Mouse (Mus musculus): ENCODE results near the gene Sik1. TPM values are rescaled to one million over a fixed set of nuclear protein-coding genes. Genes with fewer than 3 reads are reported as not detected.
A peak's percentile ranks its signal among the peaks of the same experiment; 100 is the strongest.

The Sik1 gene
- total RNA-seq, 2 experiments from 2014 or later: 18.1 to 18.6 TPM

- DNase-seq: no peak
- intact Hi-C loops (cut with DNase I; ENCODE audit: low total_unique reads): loop anchor here (5.0 to 10.0 kb wide), 3 partner anchors 78 to 172 kb away; no protein-coding TSS in a partner anchor
These were observed 3.8 kb upstream of the Sik1 start for GRCm38 (mm10) chr17:31859367-31859766.

DNA sequence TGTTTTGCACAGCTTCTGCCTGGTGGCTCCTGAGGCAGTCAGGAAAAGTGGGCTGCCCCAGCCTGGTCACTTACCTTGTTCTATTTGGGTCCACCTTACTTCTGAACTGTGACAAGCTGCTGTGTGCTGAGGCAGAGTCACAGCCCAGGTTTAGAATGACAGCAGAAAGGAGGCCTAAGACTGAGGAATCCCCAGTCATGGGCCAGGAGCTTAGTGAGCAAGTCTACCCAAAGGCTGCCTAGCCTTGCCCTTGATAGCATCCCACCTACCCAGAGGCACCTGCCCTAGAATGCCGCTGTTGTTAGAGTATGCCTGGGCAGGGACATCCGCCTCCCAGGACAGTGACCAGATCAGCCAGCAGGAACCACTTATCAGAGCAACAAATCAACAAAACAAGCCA, 3.2 kb upstream of the Sik1 start:
- no peak for DNase-seq
- intact Hi-C loops (cut with DNase I; ENCODE audit: low total_unique reads): loop anchor here (5.0 to 10.0 kb wide), 3 partner anchors 79 to 171 kb away; no protein-coding TSS in a partner anchor

GRCm38 (mm10) chr17:31857903-31858426, 2.4 kb upstream of the Sik1 start:
- intact Hi-C loops (cut with DNase I; ENCODE audit: low total_unique reads): loop anchor here (5.0 to 10.0 kb wide), 3 partner anchors 79 to 171 kb away; no protein-coding TSS in a partner anchor
- DNase-seq: no peak

DNA sequence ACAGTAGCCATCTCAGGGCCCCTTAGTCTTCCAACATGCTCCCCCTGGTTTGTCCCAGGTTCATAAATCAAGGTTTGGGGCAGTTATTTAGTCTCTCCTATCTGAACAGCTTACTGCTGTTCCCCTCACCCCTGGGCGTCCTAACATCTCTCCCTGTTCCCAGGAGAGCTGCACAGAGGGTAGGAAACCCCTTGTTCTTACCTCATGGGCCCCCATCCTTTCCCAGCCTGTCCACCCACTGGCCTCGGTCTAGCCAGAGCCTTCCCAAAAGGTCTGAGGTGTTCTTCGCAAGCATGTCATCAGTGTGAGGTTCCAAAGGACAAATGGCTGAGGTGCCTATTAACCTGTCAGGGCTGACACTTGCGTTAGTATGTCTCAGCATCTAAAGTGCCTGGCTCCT, 1.6 kb upstream of the Sik1 start:
- intact Hi-C loops (cut with DNase I; ENCODE audit: low total_unique reads): loop anchor here (5.0 to 10.0 kb wide), 3 partner anchors 80 to 170 kb away; no protein-coding TSS in a partner anchor
- no peak for DNase-seq

DNA sequence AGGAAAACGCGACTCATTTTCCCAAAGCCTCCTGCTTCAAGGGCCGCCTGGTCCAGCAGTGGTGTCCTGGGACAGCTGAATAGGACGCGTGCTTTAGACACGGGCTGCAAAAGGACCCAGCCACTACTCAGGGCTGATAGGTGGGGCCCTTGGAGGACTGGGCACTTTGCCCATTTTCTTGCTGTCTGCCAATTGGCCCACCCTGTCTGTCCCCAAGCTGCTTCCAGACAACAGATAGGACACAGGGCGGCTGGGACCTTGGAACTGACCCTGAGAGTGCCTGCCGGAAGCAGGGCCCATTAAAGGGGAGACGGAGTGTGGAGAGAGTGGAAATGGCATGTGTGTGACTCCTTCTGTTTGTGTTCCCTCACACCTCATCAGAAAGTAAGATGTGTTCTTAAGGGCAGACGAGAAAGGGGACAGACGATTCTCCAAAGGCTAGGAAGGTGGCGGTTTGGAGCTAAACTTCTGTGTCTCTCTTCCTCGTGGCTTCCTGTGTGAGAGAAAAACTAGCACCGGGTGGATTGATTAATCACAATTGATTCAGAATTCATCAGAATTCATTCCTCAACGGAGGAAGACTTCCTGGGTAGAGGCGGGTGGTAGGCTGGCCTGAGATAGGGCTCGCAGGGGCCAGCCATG, 1.0 kb upstream of the Sik1 start:
- intact Hi-C loops (cut with DNase I; ENCODE audit: low total_unique reads): loop anchor here (5.0 to 10.0 kb wide), 3 partner anchors 81 to 169 kb away; no protein-coding TSS in a partner anchor
- peak; percentile 76 for DNase-seq

DNA sequence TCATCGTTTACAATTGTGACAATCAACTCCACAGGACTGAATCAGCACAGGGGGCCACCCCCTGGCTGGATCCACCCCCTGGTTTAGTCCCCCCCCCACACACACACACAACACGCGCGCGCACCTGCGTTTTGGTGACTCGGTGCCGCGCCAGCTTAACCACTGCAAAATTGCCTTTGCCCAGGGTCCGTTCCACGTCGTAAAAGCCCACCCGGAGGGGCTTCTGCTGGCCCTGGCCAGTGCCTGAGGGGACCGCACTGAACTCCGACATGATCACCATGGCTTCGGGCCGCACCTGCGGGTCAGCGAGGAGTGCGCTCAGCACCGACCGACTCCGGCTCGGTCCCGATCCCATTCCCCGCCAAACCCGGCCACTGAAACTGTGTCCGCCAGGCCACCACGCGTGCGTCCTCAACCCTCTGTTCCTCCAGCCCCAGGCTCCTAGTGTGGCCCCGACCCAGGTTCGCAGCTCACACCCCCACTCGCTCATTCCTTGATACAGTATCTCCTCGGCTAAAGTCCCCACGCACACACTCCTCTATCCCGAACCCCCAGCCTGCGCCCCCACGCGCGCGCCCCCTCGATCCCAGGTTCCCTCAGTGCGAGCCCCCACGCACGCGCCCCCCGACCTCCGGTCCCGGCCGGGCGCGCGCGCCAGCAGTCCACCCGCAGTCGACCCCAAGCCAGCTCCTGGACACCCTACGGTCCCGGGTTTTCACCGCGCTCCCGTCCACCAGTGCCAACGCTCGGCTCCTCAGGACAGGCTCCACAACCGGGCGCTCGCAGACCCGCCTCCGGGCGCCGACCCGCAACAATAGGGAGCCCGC, 621 bp downstream of the Sik1 start:
- DNase-seq: peak; percentile 62
- intact Hi-C loops (cut with DNase I; ENCODE audit: low total_unique reads): loop anchor here (5.0 to 10.0 kb wide), 3 partner anchors 82 to 170 kb away; no protein-coding TSS in a partner anchor

GRCm38 (mm10) chr17:31853448-31854188, 2.0 kb downstream of the Sik1 start:
- intact Hi-C loops (cut with DNase I; ENCODE audit: low total_unique reads): loop anchor here (10.0 kb wide), 1 partner anchor 171 kb away; no protein-coding TSS in a partner anchor

GRCm38 (mm10) chr17:31852782-31853447, 2.7 kb downstream of the Sik1 start:
- intact Hi-C loops (cut with DNase I; ENCODE audit: low total_unique reads): loop anchor here (10.0 kb wide), 1 partner anchor 172 kb away; no protein-coding TSS in a partner anchor
- DNase-seq: no peak

More at GRCm38 (mm10) chr17:31853448-31854188, 2.0 kb downstream of the Sik1 start:
- DNase-seq: no peak

DNA sequence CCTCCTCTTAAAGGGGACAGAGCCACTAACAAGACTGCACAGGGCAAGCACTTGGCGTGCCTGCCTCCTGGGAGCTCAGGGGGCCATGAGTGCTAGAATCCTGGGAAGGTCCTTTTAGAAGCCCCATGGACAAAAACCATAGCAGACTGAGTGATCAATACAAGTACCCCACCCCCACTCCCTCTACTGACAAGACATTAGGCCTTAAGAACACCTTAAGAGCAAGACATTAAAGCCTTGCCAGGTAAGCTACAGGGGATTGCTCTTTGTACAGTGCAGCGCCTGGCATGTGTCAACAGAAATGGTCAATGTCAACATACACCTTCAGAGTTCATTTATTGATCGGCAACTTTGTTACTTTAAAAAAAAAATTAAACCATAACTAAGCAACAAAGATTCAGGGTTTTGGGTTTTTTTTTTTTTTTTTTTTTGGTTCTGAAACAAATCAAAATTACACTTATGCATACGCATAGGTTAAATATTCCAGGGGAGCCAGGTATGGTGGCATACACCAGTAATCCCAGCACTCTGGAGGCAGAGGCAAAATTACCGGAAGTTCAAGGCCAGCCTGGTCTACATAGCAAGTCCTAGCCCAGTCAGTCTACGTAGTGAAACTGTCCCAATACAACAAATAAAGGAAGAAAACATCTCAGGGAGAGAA, 3.7 kb downstream of the Sik1 start:
- intact Hi-C loops (cut with DNase I; ENCODE audit: low total_unique reads): loop anchor here (10.0 kb wide), 1 partner anchor 173 kb away; no protein-coding TSS in a partner anchor
- no peak for DNase-seq

DNA sequence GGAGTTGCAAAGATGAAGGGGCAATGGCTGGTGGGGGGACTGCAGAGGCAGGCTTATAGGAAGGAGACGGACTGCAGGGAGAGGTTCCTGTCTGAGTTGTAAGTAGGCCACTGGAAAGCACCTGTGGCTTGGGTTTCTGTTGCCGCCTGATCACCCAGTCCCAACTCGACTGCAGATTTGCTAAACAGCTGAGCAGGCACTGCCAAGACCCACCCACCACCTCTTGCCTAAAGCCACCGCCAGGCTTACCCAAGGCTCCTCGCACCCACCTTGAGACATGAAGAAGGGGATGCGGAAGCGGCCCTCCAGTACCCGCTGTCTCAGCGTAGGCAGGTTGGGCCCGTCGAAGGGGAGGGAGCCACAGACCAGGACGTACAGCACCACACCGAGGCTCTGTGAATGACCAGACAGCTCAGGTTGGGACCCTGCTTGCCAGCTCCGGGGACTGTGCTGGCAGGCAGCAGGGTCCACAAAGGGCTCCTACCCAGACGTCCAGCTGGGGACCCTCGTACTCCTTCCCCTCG, 5.1 kb downstream of the Sik1 start:
- intact Hi-C loops (cut with DNase I; ENCODE audit: low total_unique reads): loop anchor here (10.0 kb wide), 1 partner anchor 174 kb away; no protein-coding TSS in a partner anchor

DNA sequence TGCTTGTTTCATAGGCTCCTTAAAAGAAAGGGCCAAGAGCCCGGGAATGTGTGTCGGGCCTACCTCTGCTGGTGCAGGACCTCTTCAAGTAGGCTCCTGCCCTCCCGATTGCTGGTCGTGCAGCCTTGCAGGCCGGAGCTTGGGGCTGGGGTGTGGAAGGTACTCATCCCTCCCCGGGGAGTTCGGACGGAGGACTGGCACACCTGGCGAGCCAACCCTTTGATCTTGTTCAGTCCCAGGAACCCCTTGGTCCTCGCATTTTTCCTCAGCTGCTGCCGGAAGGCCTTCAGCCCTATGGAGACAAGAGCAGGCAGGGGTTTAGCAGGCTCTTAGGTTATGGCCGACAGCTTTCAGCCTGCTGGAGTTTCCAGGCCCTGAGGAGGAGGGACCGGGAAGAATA, 8.6 kb downstream of the Sik1 start:
- intact Hi-C loops (cut with DNase I; ENCODE audit: low total_unique reads): no loop called here

More for the DNA sequence above, 5.1 kb downstream of the Sik1 start:
- no peak for DNase-seq

DNA sequence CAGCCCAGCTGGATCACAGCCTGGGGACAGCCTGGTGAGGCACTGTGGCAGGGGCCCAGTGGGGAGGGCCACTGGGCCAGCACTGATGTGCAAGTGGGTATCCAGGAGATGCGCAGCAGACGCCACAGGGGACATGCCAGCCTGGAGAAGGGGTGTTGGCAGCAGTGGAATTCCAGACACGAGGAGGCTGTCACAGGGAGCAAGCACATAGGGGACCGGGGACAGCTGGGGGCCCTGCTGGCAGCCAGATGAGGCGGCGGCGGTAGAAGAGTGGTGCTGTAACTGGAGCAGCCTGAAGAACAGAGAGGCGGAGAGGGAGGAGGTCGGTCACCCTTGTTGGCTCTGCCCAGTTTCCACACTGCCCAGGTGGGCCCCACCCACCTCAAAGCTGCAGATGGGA, 9.3 kb downstream of the Sik1 start:
- DNase-seq: no peak
- intact Hi-C loops (cut with DNase I; ENCODE audit: low total_unique reads): no loop called here

More for the DNA sequence above, 8.6 kb downstream of the Sik1 start:
- no peak for DNase-seq

- intact Hi-C loops (cut with DNase I; ENCODE audit: low total_unique reads): no loop called here
These were observed 11.7 kb downstream of the Sik1 start for GRCm38 (mm10) chr17:31843891-31844290.

DNA sequence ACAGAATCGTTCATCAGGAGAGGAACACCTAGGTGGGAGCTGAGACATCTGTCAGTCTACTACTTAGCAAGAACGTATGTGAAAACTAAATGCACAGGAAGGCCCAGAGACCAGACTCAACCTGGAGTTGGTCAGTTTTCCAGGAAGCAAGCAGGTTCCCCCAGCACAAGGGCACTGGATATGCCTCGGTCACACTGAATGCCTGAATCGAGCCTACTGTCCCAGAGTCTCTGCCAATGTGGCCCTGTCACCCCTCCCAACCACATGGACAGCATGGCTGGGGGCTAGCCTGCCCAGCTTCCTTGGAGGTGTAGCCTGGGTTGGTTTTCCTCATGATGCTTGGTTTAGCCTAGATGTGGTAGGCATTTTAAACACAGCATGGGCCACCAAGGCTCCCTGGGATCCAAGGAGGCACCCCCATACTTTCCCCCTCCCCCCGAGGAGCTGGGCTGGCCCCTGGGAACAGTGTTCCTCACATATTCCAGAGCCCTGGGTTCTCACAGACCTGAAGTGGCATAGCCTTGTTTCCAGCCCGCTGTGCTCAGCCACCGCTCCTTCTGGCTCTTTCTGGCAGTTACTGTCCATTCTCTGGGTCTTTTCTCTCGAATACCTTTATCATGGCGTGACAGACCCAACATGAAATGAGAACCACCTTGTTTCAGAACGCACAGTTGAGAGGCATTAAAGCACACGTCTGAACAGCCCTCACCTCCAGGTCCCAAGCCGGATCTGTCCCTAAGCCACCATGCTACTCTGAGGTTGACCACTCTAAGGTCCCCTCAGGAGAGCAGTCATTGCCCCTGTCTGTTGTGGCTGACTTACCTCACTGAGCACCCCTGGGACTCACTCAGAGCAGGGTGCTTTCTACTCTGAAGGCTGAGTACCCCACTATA, 12.4 kb downstream of the Sik1 start:
- intact Hi-C loops (cut with DNase I; ENCODE audit: low total_unique reads): no loop called here
- DNase-seq: no peak

More at GRCm38 (mm10) chr17:31843891-31844290, 11.7 kb downstream of the Sik1 start:
- DNase-seq: no peak

- intact Hi-C loops (cut with DNase I; ENCODE audit: low total_unique reads): no loop called here
- DNase-seq: peak; percentile 41
These were observed 13.6 kb downstream of the Sik1 start for GRCm38 (mm10) chr17:31841842-31842611.

DNA sequence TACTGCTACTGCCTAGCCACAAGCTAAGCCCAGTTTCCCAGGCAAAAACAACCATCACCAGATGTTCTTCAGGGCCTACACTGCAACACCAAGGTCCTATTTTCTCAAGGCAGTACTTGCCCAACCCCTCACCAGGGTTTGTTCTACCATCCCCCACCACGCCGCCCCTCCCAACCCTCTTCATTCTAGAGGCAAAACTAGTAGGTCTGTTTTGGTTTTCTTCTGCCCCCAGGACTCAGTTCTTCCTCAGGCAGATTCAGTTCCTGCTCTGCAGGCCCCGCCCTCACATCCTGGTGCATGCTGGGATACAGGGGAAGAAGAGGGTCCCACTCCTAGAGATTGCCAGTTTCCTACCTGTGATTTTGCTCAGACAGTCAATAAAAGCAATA, 14.2 kb downstream of the Sik1 start:
- intact Hi-C loops (cut with DNase I; ENCODE audit: low total_unique reads): no loop called here
- no peak for DNase-seq

All from gastrocnemius, postnatal 14 days (tissue).